Mouse (Mus musculus) gastrocnemius, postnatal 4 days (tissue): ENCODE data around the gene Myg1. TPM values are rescaled to one million over a fixed set of nuclear protein-coding genes. Genes with fewer than 3 reads are reported as not detected.
"Not testable (repeated sequence)": the region's sequence is repeated elsewhere in the genome, so short reads cannot be mapped to it uniquely, and the experiment has no call there.

ENCODE experiments used
- DNase-seq, 2 experiments: peaks; one replicate each; pipeline ENCODE4 v3.0.0; 2021 to 2022; ENCODE audit warnings: low spot score in 2 of 2, mixed read lengths in 2 of 2
- long read RNA-seq, 2 experiments: library from polyadenylated mRNA; stranded (forward); transcript quantifications; one replicate each; pipeline ENCODE4 v2.0.0; 2021
- total RNA-seq, 2 experiments: library from RNA; stranded (reverse); gene quantifications; 2 replicates each; pipeline ENCODE4 v1.2.3; 2021

The Myg1 gene
- total RNA-seq = 10 to 100 TPM; 31.0 to 35.1 TPM
- long read RNA-seq, experiment 1, transcript Myg1-202 (7 exons, 1,480 nt) = major isoform, 12 of 13 reads
- long read RNA-seq, experiment 1, partial matches to known transcripts = 0 of 13 reads
- long read RNA-seq, experiment 1, other reads (novel, unspliced or antisense) = 1 of 13 reads
- long read RNA-seq, experiment 2, transcript Myg1-202 (7 exons, 1,480 nt) = major isoform, 17 of 20 reads
- long read RNA-seq, experiment 2, partial matches to known transcripts = 1 of 20 reads
- long read RNA-seq, experiment 2, other reads (novel, unspliced or antisense) = 1 of 20 reads

DNA sequence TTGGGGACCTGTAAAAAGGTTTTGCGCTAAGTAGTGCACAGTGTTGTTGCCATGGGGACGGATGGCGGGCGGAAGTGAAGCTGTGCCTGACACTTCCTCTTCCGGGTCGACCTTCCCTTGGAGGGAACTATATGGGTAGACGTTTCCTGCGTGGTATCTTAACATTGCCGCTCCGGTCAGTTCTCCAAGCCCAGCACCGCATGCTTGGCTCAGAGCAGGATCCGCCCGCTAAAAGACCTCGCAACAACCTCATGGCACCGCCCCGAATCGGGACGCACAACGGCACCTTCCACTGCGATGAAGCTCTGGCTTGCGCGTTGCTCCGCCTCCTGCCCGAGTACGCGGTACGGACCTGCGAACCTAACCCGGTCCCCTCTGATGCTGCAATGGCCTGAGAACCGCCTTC is at the start of gene Myg1:
Gene Myg1 (plus strand): TSS at position 100 of the 406 bp plus-strand sequence.
- peak; percentile 51 to 83 for DNase-seq

- DNase-seq = no peak
Measured at GRCm38 (mm10) chr15:102282463-102283292, 48.8 kb upstream of the Myg1 start.

DNA sequence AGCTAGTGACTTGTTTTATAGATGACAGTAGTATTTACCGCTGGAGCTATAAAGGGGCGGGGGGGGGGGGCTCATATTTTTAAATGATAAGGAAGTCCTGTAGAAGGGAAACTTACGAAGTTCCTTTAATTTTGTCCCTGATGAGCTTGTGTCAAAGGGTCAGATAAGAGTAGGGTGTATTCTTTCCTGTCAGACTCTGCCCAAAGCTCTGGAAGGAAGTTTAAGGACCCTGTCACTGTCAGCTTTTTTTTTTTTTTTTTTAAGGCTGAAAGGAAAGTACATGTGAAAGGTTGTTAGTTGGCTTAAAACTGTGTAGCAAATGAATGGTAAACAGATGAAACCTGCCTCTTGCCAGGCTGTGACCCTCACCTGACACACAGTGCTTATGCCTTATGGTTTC is 47.9 kb upstream of the Myg1 start:
- no peak for DNase-seq

DNA sequence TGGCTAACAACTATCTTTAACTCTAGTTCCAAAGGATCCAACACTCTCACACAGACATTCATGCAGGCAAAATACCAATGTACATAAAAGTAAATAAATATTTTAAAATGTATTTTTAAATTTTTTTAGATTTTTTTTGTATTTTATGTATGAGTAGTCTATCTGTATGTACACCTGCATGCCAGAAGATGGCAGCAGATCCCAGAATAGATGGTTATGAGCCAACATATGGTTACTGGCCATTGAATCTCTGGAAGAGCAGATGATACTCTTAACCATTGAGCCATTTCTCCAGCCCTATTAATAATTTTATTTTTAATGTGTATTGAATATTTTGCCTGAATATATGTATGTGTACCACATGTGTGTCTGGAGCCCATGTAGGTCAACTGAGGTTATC is 44.1 kb upstream of the Myg1 start:
- no peak for DNase-seq

DNA sequence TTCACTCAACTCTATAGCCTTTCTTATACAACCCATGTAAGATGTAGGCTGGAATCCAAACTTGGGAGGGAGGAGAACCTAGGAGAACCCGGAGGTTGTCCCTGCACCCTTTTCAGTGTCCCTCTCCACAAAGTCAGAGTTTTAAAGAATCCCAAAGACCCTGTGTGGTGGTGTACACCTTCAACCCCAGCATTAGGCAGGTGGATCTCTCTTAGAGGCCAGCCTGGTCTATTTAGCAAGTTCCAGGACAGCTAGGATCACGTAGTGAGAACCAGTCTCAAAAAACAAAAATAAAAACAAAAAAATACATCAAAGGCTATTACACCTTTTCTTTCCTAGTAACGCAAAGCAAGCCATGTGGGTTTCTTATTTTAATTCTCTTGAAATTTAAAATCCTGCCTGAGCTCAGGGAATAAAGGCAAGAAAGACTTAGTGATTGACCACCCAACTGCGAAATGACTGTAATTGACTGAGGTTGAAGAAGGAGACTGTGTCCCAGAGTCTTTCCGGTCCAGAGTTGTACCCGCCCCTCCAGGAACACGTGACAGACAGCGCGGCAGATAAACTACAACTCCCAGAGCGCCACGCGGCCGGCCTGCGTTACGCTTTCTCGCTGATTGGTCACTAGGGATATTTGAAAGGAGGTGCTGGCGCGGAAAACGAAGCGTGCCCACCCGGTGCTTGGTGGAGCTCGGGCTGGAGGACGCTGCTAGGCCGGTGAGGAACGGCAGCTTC is 35.7 kb upstream of the Myg1 start, which contains the start of gene Espl1:
Gene Espl1 (plus strand): TSS at position 634 of the 735 bp plus-strand sequence.
- peak; percentile 86 to 93 for DNase-seq

DNA sequence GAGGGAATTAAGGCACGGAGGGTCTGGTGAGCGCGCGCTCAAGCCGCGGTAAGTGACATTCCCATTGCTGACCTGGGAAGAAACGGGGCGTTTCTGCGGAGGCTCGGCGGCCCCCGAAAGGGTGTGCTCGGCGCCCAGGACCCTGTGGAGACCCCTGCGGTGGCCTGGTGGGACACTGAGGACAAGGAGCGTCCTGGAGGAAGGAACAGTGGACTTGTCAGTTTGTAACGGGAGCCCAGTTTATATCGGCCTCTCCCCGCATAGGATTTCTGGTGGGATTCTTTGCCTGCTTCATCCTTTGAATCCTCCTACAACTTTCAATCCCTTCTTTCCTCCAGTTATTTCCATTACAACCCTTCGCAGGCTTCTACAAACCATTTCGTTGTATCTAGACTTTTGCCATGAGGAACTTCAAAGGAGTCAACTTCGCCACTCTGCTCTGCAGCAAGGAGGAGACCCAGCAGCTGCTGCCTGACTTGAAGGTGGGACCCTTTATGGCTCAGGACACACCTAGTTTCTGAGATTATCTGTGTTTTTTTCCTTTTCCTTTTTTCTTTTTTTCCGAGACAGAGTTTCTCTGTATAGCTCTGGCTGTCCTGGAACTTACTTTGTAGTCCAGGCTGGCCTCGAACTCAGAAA is 35.0 kb upstream of the Myg1 start:
- no peak for DNase-seq

GRCm38 (mm10) chr15:102302542-102302941 is 29.0 kb upstream of the Myg1 start:
- DNase-seq = no peak

DNA sequence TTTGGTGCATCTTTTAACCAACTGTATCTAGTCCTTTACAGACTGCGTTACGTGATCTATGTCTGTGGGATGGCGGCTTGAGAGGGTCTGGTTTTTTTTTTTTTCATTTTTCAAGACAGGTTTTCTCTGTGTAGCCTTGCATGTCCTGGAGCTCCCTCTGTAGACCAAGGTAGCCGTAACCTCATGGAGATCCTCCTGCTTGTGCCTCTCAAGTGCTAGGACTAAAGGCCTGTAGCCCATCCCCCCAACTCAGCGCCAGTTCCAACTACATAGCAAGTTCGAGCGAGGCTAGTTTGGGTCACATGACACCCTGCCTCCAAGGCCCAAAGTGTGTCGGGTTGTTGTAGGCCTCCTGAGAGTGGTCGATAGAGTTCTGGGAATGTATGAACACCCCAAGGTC is 22.8 kb upstream of the Myg1 start:
- no peak for DNase-seq

DNA sequence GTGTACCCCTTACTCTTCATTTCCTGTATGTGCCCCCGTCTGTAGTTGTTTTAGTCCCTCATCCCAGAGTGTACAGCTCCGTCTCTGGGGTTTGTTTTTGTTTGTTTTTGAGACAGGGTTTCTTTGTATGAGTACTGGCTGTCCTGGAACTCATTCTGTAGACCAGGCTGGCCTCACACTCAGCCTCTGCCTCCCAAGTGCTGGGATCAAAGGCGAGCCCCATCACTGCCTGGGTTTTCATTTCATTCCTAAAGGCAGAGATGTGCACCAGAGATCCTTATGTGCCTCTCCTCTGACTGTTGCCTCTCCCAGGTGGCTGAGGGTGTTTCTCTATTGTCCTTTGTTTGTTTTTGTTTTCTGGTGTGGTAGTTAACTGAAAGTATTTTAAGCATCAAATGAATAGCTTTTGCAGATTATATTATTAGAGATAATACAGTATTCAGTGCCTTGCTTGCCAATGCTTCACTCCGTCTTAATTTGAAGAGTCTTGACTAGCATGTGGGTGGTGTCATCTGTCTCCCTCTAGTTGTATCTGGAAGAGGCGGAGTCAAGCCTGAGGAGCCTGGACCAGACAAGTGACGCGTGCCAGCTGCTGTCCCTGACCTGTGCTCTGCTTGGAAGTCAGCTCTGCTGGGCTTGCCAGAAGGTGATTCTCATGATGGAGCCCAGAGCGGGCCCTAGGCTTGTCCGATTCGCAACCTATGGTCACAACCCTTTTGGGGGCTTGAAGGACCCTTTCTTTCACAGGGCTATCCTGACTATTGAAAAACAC is 21.2 kb upstream of the Myg1 start:
- DNase-seq = no peak

DNA sequence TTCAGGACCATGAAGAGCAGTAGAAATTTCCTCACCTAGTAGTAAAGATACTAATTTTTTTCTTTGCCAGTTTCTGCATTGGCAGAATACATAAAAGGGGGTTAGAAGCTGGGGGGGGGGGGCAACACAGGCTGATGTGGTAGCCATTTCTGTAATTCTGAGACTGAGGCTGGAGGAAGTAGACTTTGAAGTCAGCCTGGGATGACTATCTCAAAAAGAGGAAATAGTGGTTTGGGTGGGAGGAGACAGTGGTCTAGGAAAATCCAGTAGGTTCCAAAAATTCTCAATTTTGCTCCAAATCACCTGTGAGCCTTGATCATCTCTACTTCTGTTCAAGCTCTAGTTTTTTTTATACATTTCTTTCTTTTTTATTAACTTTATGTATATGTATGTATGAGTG is 20.0 kb upstream of the Myg1 start:
- DNase-seq = no peak

DNA sequence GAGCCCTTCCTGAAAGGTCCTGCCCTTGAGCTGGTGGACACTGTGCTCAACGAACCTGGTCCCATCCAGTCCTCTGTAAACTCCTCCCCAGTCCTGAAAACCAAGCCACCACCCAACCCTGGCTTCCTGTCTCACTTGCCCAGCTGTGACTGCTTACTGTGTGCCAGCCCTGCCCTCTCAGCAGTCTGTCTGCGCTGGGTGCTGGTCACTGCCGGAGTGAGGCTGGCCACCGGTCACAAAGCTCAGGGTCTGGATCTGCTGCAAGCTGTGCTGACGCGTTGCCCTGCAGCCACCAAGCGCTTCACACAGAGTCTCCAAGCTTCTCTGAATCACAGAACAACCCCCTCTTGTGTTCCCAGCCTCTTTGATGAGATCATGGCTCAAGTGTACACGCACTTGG is 16.2 kb upstream of the Myg1 start:
- DNase-seq = no peak

- peak in 1 of 2 experiments; percentile 49 for DNase-seq
Measured at GRCm38 (mm10) chr15:102316263-102316662, 15.2 kb upstream of the Myg1 start.

GRCm38 (mm10) chr15:102324654-102325473 is 6.6 kb upstream of the Myg1 start:
- DNase-seq = no peak

DNA sequence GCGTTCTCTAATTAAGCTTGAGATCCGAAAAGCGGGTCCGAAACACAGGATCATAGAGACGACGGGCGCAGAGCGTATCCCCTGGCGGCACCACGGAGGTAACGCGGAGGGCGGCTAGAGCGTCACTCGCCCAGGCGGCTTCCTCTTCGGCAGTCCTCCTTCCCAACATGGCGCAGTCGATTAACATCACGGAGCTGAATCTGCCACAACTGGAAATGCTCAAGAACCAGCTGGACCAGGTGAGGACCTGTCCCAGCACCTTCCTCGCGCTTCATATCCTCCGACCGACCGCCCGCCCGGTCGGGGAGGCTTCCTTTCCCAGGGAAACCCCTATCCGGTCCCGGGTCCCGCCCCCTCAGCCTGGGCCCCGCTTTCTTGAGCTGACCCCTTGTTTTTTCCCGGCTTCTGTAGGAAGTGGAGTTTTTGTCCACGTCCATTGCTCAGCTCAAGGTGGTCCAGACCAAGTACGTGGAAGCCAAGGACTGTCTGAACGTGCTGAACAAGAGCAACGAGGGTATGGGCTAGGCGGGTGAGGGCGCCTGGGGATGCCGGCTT is 5.4 kb upstream of the Myg1 start, which contains the start of gene Pfdn5:
Gene Pfdn5 (plus strand): TSS at position 95 of the 555 bp plus-strand sequence.
- peak; percentile 65 to 88 for DNase-seq

DNA sequence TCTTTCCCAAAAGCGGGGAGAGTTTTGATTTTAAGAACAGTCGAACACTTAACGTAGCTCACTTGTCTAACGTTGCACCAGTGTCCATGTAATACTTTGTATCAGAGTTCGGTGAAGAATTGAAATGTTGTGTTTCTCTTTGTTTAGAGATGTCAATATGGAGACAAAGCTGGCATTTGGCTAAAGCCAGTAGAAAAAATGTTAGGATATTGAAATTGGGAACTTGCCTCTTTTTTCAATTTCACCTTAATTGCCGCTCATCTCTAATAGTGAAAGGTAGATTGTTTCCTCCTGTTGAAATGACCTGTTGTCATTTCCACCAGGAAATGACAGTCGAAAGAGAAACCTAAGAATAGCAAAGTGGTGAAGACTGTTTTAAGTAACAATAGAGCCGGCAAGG is 4.6 kb upstream of the Myg1 start:
- no peak for DNase-seq

DNA sequence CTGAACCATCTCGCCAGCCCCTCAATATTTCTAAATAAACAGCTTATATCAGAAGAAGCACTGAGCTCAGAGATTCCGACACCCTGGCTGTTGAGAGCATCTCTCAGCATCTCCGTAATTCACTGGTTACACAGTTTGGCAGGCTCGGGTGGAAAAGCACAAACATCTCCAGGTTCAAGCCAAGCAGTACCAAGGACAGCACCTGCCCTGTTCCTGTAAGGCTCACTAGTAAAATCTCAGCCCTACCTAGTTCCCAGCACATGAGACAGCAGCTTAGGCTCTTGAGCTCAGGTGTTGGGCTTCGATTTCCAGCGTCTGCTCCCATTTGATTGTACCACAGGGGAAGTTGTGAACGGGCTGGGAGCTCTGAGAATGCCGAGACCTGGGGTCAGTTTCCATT is 3.7 kb downstream of the Myg1 start:
- DNase-seq = no peak

DNA sequence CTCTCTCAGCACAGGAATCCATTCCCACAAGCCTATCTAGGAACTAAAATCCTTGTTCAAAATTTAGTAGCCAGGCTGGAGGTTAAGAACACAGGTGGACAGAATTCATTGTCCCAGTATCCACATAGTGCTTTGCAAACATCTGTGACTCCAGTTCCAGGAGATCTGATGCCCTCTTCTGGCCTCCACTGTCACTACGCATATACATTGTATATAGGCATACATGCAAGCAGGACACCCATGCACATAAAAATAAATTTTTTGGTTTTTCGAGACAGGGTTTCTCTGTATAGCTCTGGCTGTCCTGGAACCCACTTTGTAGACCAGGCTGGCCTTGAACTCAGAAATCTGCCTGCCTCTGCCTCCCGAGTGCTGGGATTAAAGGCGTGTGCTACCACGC is 4.4 kb downstream of the Myg1 start:
- DNase-seq = not testable (repeated sequence)

DNA sequence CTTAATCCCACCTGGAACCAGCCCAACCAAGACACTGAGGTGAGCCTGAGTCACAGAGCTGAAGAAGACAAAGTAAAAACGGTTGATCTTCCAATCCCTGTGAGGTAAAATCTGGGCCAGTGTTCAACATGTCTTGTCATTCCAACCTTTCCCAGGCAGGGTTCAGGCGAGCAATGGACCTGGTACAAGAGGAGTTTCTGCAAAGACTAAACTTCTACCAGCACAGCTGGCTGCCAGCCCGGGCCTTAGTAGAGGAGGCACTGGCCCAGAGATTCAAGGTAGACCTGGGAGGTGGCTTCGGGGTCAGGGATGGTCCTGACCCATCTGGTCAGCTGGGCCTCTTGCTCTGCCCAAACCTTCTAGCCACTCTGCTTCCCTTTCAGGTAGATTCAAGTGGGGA is 5.4 kb downstream of the Myg1 start:
- DNase-seq = no peak

GRCm38 (mm10) chr15:102339612-102340011 is 8.1 kb downstream of the Myg1 start:
- no peak for DNase-seq
